Mouse (Mus musculus) testis, adult 10 weeks (tissue): ENCODE results near the gene Tm2d1. TPM values are rescaled to one million over a fixed set of nuclear protein-coding genes. Genes with fewer than 3 reads are reported as not detected.

ENCODE experiments used
- polyA plus RNA-seq: library from polyadenylated mRNA; stranded (reverse); fragments of 350-450 nt; fragmentation: Illumina TruSeq; extraction: RNeasy Lipid Tissue Mini Kit (QIAGEN cat#74804); gene quantifications from one replicate; pipeline ENCODE4 v1.2.3, GENCODE M21; 2014; ENCODE audit warnings: low read depth, low replicate concordance

Tm2d1 gene
- 60.7 TPM for polyA plus RNA-seq

DNA sequence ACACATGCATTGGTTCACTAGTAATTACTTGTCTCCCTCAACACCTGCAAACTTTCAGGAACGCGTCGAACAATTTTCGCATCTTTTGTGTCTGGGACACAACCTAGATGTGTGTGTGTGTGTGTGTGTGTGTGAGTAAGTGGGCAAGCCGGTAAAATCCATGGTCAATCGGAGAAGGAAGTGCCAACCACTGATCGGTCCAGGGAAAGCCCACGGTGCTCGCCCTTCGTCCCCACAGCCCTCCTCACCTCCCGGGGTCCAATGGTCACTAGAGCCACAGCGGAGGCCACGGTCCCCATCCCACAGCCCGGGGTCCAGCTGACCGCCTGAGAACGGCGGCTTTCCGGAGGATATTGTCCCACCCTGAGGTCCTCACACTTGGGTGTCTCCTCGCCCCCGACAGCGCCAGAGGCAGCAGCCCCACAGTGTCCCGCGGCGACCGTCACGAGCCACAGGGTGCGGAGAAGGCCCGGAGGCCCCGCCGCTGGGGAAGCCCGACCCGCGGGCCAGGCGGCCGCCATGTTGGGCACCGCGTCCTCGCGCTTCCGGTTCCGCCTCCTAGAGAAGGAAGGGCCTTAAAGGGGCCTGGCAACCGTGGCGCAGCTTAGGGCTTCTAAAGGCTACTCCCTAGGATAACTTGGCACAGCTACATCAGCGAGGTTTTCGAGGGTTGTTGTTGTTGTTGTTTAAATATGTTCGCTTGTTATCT is at the start of gene Tm2d1:
Tm2d1 (minus strand) TSS at position 591 of the 709 bp plus-strand sequence.

DNA sequence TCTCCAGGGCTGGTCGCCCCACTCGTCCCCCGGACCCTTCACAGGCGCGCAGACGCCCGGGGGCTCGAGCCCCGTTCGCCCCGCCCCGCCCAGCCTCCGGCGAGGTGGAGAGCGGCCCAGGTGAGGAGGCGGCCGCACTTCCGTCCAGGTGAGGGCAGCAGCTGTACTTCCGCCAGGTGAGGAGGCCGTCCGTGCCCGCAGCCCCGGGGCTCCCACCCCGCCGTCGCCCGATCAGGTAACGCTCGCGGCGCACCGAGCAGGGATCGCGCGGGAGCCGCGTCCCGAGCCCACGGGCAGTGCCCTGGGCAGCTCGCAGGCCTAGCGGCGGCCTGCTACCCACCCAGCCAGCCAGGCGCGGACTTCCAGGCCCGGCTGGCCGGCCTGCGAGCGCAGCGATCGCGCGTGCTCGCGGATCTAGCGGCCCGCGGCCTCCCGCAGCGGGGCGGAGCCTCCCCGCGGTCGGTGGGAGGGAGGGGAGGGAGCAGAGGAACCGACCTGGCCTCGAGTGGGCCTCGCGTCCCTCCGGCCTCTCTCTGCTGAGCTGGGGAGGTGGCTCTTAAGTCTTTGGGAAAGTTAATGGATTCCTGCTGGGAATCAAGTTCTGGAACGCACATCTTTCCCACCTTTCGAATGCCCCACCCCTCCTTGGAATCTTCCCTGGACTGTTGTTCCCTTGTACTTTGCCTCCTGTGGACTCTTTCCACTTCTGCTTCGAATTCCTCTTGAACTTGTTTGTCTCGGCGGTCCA is 12.8 kb upstream of the Tm2d1 start, which contains the start of gene Patj:
Patj (plus strand) TSS at position 96 of the 748 bp plus-strand sequence.

Other genes starting within 250 kb of the Tm2d1 start
- gene Patj, start 12.5 kb upstream of the Tm2d1 start, polyA plus RNA-seq = 6.0 TPM